Mouse (Mus musculus) midbrain, embryonic 16.5 days (tissue): ENCODE measurements around the gene Sp4. TPM values are rescaled to one million over a fixed set of nuclear protein-coding genes. Genes with fewer than 3 reads are reported as not detected.
A peak's percentile ranks its signal among the peaks of the same experiment; 100 is the strongest.

Experiments
- ATAC-seq: fragments of 200-750 bp; cut with Nextera tagmentation; 2 replicates; pipeline ENCODE4 v1.8.0; 2017; ENCODE audit warnings: moderate TSS enrichment
- H3K27ac ChIP-seq: fragments of 300-500 bp; sonication (generic); 2 replicates; pipeline ENCODE4 v1.5.1; 2014; ENCODE audit warnings: mild to moderate bottlenecking, low read length, mixed read lengths
- H3K27me3 ChIP-seq: fragments of 300-500 bp; sonication (generic); 2 replicates; pipeline ENCODE4 v1.6.1; 2014; ENCODE audit warnings: low read depth, low read length, mixed read lengths; ENCODE audit not compliant: control insufficient read depth, insufficient read depth
- H3K36me3 ChIP-seq: fragments of 300-500 bp; sonication (generic); 2 replicates; pipeline ENCODE4 v1.6.1; 2014; ENCODE audit warnings: mild to moderate bottlenecking, low read length, moderate library complexity, mixed read lengths; ENCODE audit not compliant: control insufficient read depth, insufficient read depth
- H3K4me1 ChIP-seq: fragments of 300-500 bp; sonication (generic); 2 replicates; pipeline ENCODE4 v1.6.1; 2014; ENCODE audit warnings: mild to moderate bottlenecking, low read length, mixed read lengths; ENCODE audit not compliant: control insufficient read depth, insufficient read depth
- H3K4me2 ChIP-seq: fragments of 300-500 bp; sonication (generic); 2 replicates; pipeline ENCODE4 v1.6.1; 2014; ENCODE audit warnings: mild to moderate bottlenecking, low read length, mixed read lengths
- H3K4me3 ChIP-seq: fragments of 300-500 bp; sonication (generic); 2 replicates; pipeline ENCODE4 v1.5.1; 2014; ENCODE audit warnings: low read depth, mild to moderate bottlenecking, low read length, moderate library complexity, mixed read lengths
- H3K9ac ChIP-seq: fragments of 300-500 bp; sonication (generic); 2 replicates; pipeline ENCODE4 v1.6.1; 2014; ENCODE audit warnings: low read depth, low read length, mixed read lengths
- H3K9me3 ChIP-seq: fragments of 300-500 bp; sonication (generic); replicated peaks from 2 replicates; pipeline ENCODE4 v1.6.1; 2014; ENCODE audit warnings: mild to moderate bottlenecking, low read length, mixed read lengths; ENCODE audit not compliant: control insufficient read depth, poor library complexity, severe bottlenecking
- WGBS: fragments of 180-500 bp; shearing (Covaris S2); extraction: QIAGEN DNeasy Blood & Tissue Kit; methylation state at CpG from one replicate; pipeline ENCODE4 v1.1.7; 2014; 5-methylcytosine and 5-hydroxymethylcytosine counted together
- polyA plus RNA-seq: library from polyadenylated mRNA; unstranded; fragments of >200 nt; fragmentation: Nextera tagmentation; extraction: Ambion mirVana; gene quantifications from 2 replicates; pipeline ENCODE4 v1.2.1, GENCODE M21; 2015

Sp4 gene
- polyA plus RNA-seq, 1 experiment from 2014 or later: 22.6 TPM

DNA sequence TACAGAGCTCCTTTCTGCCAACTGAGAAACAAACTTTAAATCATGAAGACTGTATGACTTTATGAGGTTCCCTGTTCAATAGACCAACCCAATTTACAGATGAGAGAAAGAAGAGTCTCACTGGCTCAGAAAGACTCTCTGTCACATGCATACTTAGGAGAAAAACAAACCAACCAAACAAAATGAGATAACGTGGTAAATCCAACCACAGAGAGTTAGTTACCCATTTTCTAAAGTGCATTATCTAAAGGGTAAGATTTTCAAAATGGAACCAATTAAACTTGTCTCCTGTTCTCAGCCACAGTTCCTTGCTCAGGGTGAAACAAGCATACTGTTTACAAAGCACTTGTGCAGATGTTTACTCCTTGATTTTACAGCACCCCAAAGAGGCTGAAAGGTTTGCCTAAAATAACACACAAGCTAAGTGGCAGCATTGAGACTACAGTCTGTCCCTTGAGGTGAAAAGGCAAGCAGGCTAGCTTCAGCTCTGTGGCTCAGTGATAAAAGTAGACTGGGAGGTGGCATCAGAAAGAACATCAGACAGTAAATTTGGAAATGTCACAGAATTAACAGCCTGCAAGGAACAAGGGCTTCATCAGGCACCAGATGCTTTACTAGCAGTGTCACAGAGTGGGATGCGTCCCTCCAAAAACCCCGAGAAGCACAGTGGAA is 12.7 kb upstream of the Sp4 start:
- no peak overlapping the region for H3K27ac ChIP-seq
- H3K4me3 ChIP-seq: no peak overlapping the region
- no peak overlapping the region for H3K4me2 ChIP-seq
- H3K4me1 ChIP-seq: no peaks in the 10 kb centered on the region
- no peaks in the 10 kb centered on the region for H3K27me3 ChIP-seq
- H3K9me3 ChIP-seq: no peaks in the 10 kb centered on the region
- no peak overlapping the region for H3K9ac ChIP-seq
- no peak for ATAC-seq
- 81% methylated on average over 3 of the region's 3 CpGs for WGBS
- no peaks in the 10 kb centered on the region for H3K36me3 ChIP-seq

DNA sequence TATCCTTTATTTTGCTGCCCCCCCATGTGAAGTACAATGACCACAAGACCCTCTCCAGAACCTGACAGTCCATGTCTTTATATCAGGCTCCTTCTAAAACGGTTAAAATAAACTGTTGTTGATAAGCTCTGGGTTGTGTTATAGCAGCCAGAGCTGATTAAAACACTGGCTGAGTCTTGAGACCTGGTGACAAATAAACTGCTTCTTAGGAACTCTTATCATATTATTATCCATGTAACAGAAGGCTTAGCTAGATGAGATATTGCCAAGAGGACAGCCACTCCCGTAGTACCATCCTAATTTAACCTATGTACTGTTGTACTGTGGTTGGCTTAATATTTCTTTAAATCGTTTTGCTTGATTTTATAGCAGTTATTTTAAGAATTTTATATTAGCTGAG is 2.3 kb upstream of the Sp4 start:
- no peaks in the 10 kb centered on the region for H3K27me3 ChIP-seq
- no peak overlapping the region for H3K4me3 ChIP-seq
- H3K9ac ChIP-seq: no peak overlapping the region
- H3K4me1 ChIP-seq: peaks cover 20% of the 10 kb centered on the region
- no peak for ATAC-seq
- no peak overlapping the region for H3K4me2 ChIP-seq
- no peaks in the 10 kb centered on the region for H3K36me3 ChIP-seq
- WGBS: 87% methylated on average over 3 of the region's 3 CpGs
- H3K9me3 ChIP-seq: no peaks in the 10 kb centered on the region
- no peak overlapping the region for H3K27ac ChIP-seq

- Histone ChIP-seq H3K27ac (peak overlapping the region; percentile 95; the same call in 1 of the 2 replicates), H3K4me3 (peak overlapping the region; percentile 86; the same call in 1 of the 2 replicates), H3K9ac (no peak overlapping the region), H3K4me1 (peaks cover 22% of the 10 kb centered on the region), H3K36me3 (no peaks in the 10 kb centered on the region), H3K27me3 (no peaks in the 10 kb centered on the region), H3K4me2 (peak overlapping the region; percentile 78), H3K9me3 (no peaks in the 10 kb centered on the region)
- no peak for ATAC-seq
- WGBS: 89% methylated on average over 5 of the region's 5 CpGs
Observed at GRCm38 (mm10) chr12:118303066-118303465, 1.8 kb upstream of the Sp4 start.

DNA sequence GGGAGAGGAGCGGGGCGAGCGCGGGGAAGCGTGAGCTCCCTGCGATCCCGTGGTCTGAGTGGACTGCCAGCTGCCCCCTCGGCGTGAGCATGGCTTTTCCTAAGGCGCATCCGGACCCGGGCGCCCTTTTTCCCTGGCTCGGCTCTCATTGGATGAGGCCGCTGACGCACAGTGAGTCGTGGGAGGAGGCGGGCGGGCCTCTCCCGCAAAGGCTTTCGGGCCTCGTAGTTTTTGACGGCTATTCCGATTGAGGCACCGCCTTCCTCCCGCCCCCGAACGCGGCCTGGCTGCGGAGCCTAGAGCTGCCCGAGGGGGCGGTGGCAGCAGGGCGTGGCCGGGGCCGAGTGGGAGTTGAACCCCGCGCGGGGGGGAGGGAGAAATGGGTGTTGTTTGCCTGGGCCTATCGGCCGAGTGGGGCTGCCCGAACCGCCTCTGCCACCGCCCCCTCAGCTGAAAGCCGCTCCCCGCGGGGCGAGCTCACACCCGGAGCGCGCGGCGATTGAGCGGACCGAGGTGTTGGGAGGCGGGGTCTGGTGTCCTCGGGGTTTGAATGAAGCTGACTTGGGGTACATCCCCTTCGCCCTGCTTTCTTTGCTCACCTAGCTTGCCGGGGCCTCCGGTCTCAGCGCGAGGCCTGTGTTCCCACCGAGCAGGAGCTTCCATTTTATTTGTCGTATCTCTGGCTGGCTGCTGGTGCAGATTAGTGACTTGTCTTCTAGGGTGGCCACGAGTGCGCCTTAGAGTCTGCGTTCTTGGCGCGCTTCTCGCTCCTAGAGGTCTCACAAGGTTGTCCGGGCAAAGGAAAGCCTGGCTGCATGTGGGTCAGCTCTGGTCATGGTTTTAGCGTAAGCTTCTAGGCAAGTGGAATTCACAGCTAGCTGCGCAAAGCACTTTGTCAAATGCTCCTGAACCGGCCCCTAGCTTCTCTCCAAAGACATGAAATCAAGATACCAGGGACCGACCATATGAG is 911 bp upstream of the Sp4 start:
- WGBS: under 1% methylated on average over 68 of the region's 74 CpGs
- peak; percentile 94 for ATAC-seq

GRCm38 (mm10) chr12:118300754-118301071 is 527 bp downstream of the Sp4 start:
- H3K27ac ChIP-seq: peak overlapping the region; percentile 95
- no peak for ATAC-seq
- H3K27me3 ChIP-seq: no peaks in the 10 kb centered on the region
- H3K9me3 ChIP-seq: no peaks in the 10 kb centered on the region
- H3K4me3 ChIP-seq: peak overlapping the region; percentile 86
- 0% methylated on average over 13 of the region's 13 CpGs for WGBS
- peak overlapping the region; percentile 80 for H3K9ac ChIP-seq
- H3K36me3 ChIP-seq: no peaks in the 10 kb centered on the region
- H3K4me1 ChIP-seq: peaks cover 34% of the 10 kb centered on the region
- H3K4me2 ChIP-seq: peak overlapping the region; percentile 53

More for the DNA sequence above, 911 bp upstream of the Sp4 start:
- Histone ChIP-seq H3K9ac (peak overlapping the region; percentile 80), H3K4me3 (peak overlapping the region; percentile 86), H3K4me1 (peaks cover 25% of the 10 kb centered on the region), H3K9me3 (no peaks in the 10 kb centered on the region), H3K4me2 (peak overlapping the region; percentile 78), H3K27me3 (no peaks in the 10 kb centered on the region), H3K36me3 (no peaks in the 10 kb centered on the region), H3K27ac (peak overlapping the region; percentile 95)

DNA sequence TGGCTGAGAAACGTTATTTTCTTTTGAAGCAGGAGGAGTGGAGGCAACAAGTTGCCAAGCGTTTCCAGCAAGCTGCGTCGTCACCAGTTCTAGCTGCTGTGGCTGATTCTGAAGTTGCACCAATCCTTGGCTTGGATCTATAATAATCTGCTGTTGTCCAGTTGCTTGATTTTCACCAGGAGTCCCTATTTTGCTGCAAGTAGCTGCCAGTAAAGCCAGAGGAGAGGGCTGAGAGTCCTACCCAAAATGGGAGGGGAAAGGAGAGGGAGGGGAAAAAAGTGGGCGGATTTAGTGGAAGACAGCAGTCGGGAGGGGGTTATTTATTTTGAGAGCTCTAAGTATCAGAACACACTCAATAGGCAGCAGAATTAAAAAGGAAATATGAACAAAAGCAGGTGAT is 1.3 kb downstream of the Sp4 start:
- Histone ChIP-seq H3K36me3 (no peaks in the 10 kb centered on the region), H3K4me1 (peaks cover 36% of the 10 kb centered on the region), H3K4me3 (peak overlapping the region; percentile 15), H3K9me3 (no peaks in the 10 kb centered on the region), H3K27me3 (no peaks in the 10 kb centered on the region), H3K27ac (no peak overlapping the region), H3K9ac (0 out of 2 replicates have a peak overlapping the region, but pooled peaks have one; percentile 25), H3K4me2 (peak overlapping the region; percentile 53)
- ATAC-seq: no peak
- 20% methylated on average over 6 of the region's 6 CpGs for WGBS

DNA sequence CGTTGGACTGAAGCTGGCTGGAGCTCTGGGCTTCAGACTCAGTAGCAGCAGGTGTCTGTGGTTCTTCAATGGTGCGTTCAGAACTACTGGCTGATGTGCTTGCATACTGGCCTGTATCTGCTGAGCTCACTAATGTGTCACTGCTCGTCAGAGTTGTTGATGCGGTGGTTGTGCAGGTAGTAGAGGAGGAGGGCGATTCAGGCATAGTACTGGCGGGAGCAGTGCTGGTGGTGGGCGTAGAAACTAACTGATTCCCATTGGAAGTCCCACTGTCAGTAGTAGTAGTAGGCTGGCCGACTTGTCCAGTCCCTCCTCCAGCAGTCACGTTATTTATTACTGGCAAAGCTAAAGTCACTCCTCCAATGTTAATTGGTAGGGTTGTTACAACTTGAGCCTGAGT is 2.1 kb downstream of the Sp4 start:
- Histone ChIP-seq H3K9ac (no peak overlapping the region), H3K4me2 (peak overlapping the region; percentile 49), H3K4me1 (peaks cover 36% of the 10 kb centered on the region), H3K27ac (no peak overlapping the region), H3K9me3 (no peaks in the 10 kb centered on the region), H3K36me3 (no peaks in the 10 kb centered on the region), H3K27me3 (no peaks in the 10 kb centered on the region), H3K4me3 (no peak overlapping the region)
- no peak for ATAC-seq
- 81% methylated on average over 9 of the region's 9 CpGs for WGBS

DNA sequence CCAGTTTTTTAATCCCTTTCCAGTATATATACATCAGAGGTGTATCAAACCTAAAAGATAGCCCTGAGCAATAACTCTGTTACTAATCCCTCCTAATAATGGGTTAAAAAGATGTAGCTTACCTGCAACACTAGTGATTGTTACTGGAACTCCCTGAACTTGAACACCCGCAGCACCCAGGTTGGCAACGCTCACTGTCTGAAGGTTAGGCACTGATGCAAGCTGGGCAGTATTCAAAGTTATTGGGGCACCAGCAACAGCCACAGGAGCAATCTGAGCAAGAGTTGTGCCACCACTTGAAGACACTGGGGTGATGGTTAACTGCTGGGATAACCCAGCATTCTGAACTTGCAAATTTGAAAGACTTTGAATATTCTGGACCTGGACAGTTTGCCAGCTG is 2.7 kb downstream of the Sp4 start:
- no peaks in the 10 kb centered on the region for H3K36me3 ChIP-seq
- peaks cover 36% of the 10 kb centered on the region for H3K4me1 ChIP-seq
- peak overlapping the region; percentile 49 for H3K4me2 ChIP-seq
- H3K27ac ChIP-seq: no peak overlapping the region
- no peaks in the 10 kb centered on the region for H3K9me3 ChIP-seq
- H3K4me3 ChIP-seq: peak overlapping the region; percentile 20
- 84% methylated on average over 2 of the region's 2 CpGs for WGBS
- no peaks in the 10 kb centered on the region for H3K27me3 ChIP-seq
- H3K9ac ChIP-seq: 0 out of 2 replicates have a peak overlapping the region, but pooled peaks have one; percentile 6
- no peak for ATAC-seq

DNA sequence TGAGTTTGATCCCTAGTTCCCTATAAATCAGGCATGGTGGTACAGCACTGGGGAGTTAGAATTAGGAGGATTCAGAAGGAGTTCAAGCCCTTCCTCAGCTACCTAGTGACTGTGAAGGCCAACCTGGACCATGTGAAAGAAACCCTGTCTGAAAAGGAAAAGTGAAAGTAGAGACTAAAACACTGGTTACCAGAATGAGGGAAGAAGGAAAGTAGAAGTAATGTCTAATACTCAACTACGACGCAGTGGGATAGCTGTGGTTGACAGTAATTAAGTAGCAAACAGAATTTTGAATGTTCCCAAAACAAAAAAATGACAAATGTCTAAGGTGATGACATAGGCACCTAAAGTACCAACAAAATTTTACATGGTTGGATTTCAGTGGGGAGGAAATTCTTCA is 5.0 kb downstream of the Sp4 start:
- H3K4me2 ChIP-seq: peak overlapping the region; percentile 17; the same call in 1 of the 2 replicates

More for the DNA sequence above, 5.0 kb downstream of the Sp4 start:
- peaks cover 33% of the 10 kb centered on the region for H3K4me1 ChIP-seq
- H3K9ac ChIP-seq: no peak overlapping the region
- no peaks in the 10 kb centered on the region for H3K36me3 ChIP-seq
- no peak overlapping the region for H3K27ac ChIP-seq
- ATAC-seq: no peak
- no peaks in the 10 kb centered on the region for H3K9me3 ChIP-seq
- no peak overlapping the region for H3K4me3 ChIP-seq
- WGBS: 96% methylated on average over 2 of the region's 2 CpGs
- H3K27me3 ChIP-seq: no peaks in the 10 kb centered on the region
